Mouse (Mus musculus): Measurements from ENCODE around the gene Npr3. TPM values are rescaled to one million over a fixed set of nuclear protein-coding genes. Genes with fewer than 3 reads are reported as not detected.
A peak's percentile ranks its signal among the peaks of the same experiment; 100 is the strongest.
"Not testable (repeated sequence)": the region's sequence is repeated elsewhere in the genome, so short reads cannot be mapped to it uniquely, and the experiment has no call there.

The Npr3 gene
- polyA plus RNA-seq, 1 experiment from 2014 or later, result 13.7 TPM

DNA sequence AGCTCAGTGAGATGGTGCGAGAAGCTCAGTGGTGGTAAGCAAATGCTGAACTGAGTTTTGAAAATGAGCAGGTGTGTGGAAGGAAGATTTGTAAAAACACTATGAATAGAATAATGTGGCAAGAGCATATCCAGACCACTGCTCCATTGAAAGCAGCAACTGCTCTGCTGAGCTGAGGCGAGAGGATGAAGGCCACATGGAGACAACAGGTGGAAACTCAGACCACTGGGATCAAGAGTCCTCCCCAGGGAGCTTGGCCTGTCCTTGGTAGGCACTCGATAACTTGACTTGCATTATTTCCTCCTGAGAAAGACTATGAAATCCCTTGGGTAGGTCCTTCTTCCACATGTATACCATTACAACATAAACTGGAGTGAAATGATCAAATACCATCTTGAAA is 47.3 kb downstream of the Npr3 start:
- H3K27ac ChIP-seq (replicated peaks in 1 of 2; ENCODE audit: control insufficient read depth in 1 of 2, insufficient read depth in 1 of 2, low read depth in 2 of 2, low read length in 2 of 2), result no peak overlapping the region
- no peak for ATAC-seq (ENCODE audit: insufficient number of reproducible peaks, insufficient read depth, low FRiP score, low read depth)
- no peak overlapping the region for H3K4me3 ChIP-seq (ENCODE audit: control insufficient read depth in 1 of 2, insufficient read depth in 1 of 2, low read depth in 1 of 2, low read length in 2 of 2)
- H3K27me3 ChIP-seq (ENCODE audit: control insufficient read depth, insufficient read depth, low read length), result no peaks in the 10 kb centered on the region
- no peak overlapping the region for H3K9ac ChIP-seq (ENCODE audit: low read length)
- H3K9me3 ChIP-seq (ENCODE audit: control insufficient read depth, low read length), result no peaks in the 10 kb centered on the region
- no peaks in the 10 kb centered on the region; the same call in 1 of the 2 replicates for H3K36me3 ChIP-seq (ENCODE audit: control insufficient read depth, insufficient read depth, low read length)
- WGBS, result 87% methylated on average over 3 of the region's 3 CpGs
- no peaks in the 10 kb centered on the region for H3K4me1 ChIP-seq (ENCODE audit: control insufficient read depth in 2 of 2, insufficient read depth in 2 of 2, low read length in 2 of 2)
- no peak overlapping the region for H3K4me2 ChIP-seq (ENCODE audit: low read length)

DNA sequence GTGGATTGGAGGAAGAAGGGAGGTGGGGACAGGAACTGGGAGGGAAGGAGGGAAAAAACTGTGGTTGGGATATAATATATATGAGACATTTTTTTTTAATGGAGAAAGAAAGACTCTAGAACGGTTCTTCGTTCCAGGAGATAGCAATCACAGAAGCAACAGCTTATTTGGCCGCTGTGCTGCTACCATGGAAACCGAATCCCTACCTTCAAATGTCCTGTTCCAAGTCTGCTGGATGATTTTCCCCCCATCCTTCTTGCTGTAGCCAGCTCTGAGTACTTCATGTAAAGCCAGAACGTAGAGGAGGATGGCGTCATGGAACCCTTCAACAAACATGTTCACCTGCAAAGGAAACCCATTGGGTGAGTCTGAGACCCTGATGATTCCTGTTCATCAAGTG is 48.7 kb downstream of the Npr3 start:
- ATAC-seq (ENCODE audit: insufficient number of reproducible peaks, insufficient read depth, low FRiP score, low read depth), result no peak
- Histone ChIP-seq H3K27ac (replicated peaks in 1 of 2; ENCODE audit: control insufficient read depth in 1 of 2, insufficient read depth in 1 of 2, low read depth in 2 of 2, low read length in 2 of 2) (no peak overlapping the region), H3K4me3 (ENCODE audit: control insufficient read depth in 1 of 2, insufficient read depth in 1 of 2, low read depth in 1 of 2, low read length in 2 of 2) (no peak overlapping the region), H3K9ac (ENCODE audit: low read length) (no peak overlapping the region), H3K36me3 (ENCODE audit: control insufficient read depth, insufficient read depth, low read length) (peaks cover under 1% of the 10 kb centered on the region; the same call in 1 of the 2 replicates), H3K9me3 (ENCODE audit: control insufficient read depth, low read length) (no peaks in the 10 kb centered on the region), H3K27me3 (ENCODE audit: control insufficient read depth, insufficient read depth, low read length) (no peaks in the 10 kb centered on the region), H3K4me1 (ENCODE audit: control insufficient read depth in 2 of 2, insufficient read depth in 2 of 2, low read length in 2 of 2) (no peaks in the 10 kb centered on the region), H3K4me2 (ENCODE audit: low read length) (no peak overlapping the region)
- WGBS, result 91% methylated on average over 6 of the region's 6 CpGs

DNA sequence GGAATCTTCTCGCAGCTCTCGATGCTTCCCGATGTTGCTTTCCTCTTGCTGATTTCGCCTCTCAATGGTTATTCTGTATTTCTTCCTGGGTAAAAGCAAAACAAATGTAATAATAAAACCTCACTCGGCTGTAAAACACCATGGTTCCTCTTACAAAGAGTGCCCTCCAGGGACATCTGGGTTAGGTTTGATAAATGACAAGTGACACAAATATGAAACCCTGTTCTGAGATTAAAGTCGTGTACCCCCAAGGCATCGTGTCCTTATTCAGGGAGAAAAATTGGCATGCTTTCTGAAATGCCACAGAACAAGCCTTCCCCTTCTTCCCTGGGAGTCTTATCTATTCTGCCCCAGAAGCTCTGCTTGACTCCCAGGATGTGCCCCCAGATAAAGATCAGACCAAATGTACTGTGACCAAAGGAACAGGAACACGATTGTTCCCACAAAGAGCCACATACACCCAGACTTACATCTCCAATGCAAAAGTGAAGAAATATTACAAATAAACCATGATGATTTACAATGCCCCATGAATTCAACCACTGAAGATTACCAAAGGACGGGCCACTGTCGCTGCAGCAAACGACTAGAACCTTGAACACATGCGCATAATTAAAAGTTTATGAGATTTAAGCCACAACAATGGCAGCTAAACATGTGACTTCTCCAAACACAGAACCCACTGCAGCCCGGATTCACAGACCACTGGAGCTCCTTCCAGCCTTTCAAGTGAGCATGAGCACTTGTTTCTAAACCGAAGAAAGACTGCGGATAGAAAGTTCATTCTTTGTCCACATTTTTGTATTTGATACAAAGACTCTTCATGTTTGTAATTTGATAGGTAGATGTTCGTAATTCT is 61.7 kb downstream of the Npr3 start:
- no peak overlapping the region for H3K4me3 ChIP-seq (ENCODE audit: control insufficient read depth in 1 of 2, insufficient read depth in 1 of 2, low read depth in 1 of 2, low read length in 2 of 2)
- 75% methylated on average over 16 of the region's 16 CpGs for WGBS
- no peak overlapping the region for H3K4me2 ChIP-seq (ENCODE audit: low read length)
- H3K27ac ChIP-seq (replicated peaks in 1 of 2; ENCODE audit: control insufficient read depth in 1 of 2, insufficient read depth in 1 of 2, low read depth in 2 of 2, low read length in 2 of 2), result no peak overlapping the region
- H3K4me1 ChIP-seq (ENCODE audit: control insufficient read depth in 2 of 2, insufficient read depth in 2 of 2, low read length in 2 of 2), result no peaks in the 10 kb centered on the region
- H3K9me3 ChIP-seq (ENCODE audit: control insufficient read depth, low read length), result no peaks in the 10 kb centered on the region
- no peaks in the 10 kb centered on the region for H3K27me3 ChIP-seq (ENCODE audit: control insufficient read depth, insufficient read depth, low read length)
- 0 out of 2 replicates have a peak, but pooled peaks cover 6% of the 10 kb centered on the region for H3K36me3 ChIP-seq (ENCODE audit: control insufficient read depth, insufficient read depth, low read length)
- no peak overlapping the region for H3K9ac ChIP-seq (ENCODE audit: low read length)
- no peak for ATAC-seq (ENCODE audit: insufficient number of reproducible peaks, insufficient read depth, low FRiP score, low read depth)

DNA sequence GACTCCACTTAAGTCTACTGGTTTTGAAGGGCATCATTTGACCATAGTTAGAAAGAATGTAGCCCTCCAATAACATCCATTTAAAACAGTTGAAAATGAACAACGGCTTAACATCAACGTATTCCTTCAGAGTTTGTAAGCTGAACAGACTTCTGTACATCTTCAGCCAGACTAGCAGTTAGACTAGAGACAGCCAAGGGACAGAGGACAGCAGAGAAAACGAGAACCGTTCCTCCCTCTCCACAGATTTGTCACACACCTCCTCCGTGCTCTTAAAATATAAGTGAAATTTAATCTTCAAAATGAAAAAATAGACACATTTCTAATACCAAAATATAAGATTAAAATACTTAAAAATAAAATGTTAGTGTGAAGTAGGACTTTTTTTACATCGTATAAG is 63.0 kb downstream of the Npr3 start:
- 0 out of 2 replicates have a peak, but pooled peaks cover 5% of the 10 kb centered on the region for H3K36me3 ChIP-seq (ENCODE audit: control insufficient read depth, insufficient read depth, low read length)
- no peak overlapping the region for H3K27ac ChIP-seq (replicated peaks in 1 of 2; ENCODE audit: control insufficient read depth in 1 of 2, insufficient read depth in 1 of 2, low read depth in 2 of 2, low read length in 2 of 2)
- ATAC-seq (ENCODE audit: insufficient number of reproducible peaks, insufficient read depth, low FRiP score, low read depth), result no peak
- H3K4me2 ChIP-seq (ENCODE audit: low read length), result no peak overlapping the region
- H3K9me3 ChIP-seq (ENCODE audit: control insufficient read depth, low read length), result no peaks in the 10 kb centered on the region
- 80% methylated on average over 6 of the region's 6 CpGs for WGBS
- H3K4me3 ChIP-seq (ENCODE audit: control insufficient read depth in 1 of 2, insufficient read depth in 1 of 2, low read depth in 1 of 2, low read length in 2 of 2), result no peak overlapping the region
- H3K4me1 ChIP-seq (ENCODE audit: control insufficient read depth in 2 of 2, insufficient read depth in 2 of 2, low read length in 2 of 2), result no peaks in the 10 kb centered on the region
- H3K9ac ChIP-seq (ENCODE audit: low read length), result no peak overlapping the region
- no peaks in the 10 kb centered on the region for H3K27me3 ChIP-seq (ENCODE audit: control insufficient read depth, insufficient read depth, low read length)

DNA sequence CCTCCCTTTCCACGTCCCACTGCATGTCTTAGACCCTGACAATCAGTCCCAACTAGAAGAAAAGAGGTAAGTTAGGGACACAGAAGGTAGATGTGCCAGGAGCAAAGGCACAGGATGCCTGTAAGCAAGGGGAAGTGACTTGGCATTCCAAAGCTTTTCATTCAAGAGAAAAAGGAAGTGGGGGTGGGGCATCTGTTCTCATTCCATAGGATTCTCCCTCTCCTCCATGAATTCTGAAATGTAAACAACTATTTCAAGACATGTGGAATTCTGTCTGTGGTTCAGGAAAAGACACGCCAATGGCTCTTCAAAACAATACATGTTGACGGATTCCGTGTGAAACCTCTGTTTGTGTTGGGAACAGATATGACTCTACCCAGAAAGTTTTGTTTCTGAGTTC is 65.3 kb downstream of the Npr3 start:
- H3K9me3 ChIP-seq (ENCODE audit: control insufficient read depth, low read length), result no peaks in the 10 kb centered on the region
- 62% methylated on average over 4 of the region's 4 CpGs for WGBS
- no peak overlapping the region for H3K9ac ChIP-seq (ENCODE audit: low read length)
- ATAC-seq (ENCODE audit: insufficient number of reproducible peaks, insufficient read depth, low FRiP score, low read depth), result no peak
- no peaks in the 10 kb centered on the region for H3K27me3 ChIP-seq (ENCODE audit: control insufficient read depth, insufficient read depth, low read length)
- H3K4me3 ChIP-seq (ENCODE audit: control insufficient read depth in 1 of 2, insufficient read depth in 1 of 2, low read depth in 1 of 2, low read length in 2 of 2), result no peak overlapping the region
- H3K4me2 ChIP-seq (ENCODE audit: low read length), result no peak overlapping the region
- H3K36me3 ChIP-seq (ENCODE audit: control insufficient read depth, insufficient read depth, low read length), result 0 out of 2 replicates have a peak, but pooled peaks cover 2% of the 10 kb centered on the region
- H3K4me1 ChIP-seq (ENCODE audit: control insufficient read depth in 2 of 2, insufficient read depth in 2 of 2, low read length in 2 of 2), result no peaks in the 10 kb centered on the region
- H3K27ac ChIP-seq (replicated peaks in 1 of 2; ENCODE audit: control insufficient read depth in 1 of 2, insufficient read depth in 1 of 2, low read depth in 2 of 2, low read length in 2 of 2), result no peak overlapping the region

DNA sequence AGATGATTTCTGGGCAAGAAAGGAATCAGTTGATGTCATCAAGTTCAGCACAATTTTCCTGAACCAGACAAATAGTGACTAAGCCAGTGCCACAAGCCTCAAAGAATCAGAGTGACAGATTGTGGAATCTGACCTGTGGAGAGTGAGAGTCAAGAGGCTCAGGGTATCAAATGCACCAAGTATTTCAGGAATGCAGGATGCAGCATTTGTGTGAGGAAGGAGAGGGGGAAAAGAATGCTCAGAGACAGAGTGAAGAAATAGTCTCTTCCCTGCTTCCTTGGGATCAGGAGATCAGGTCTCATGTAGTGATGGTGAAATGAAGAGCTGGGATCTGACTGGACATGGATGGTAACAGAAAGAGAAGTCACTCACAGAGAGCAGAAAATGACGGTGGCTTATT is 71.2 kb downstream of the Npr3 start:
- H3K36me3 ChIP-seq (ENCODE audit: control insufficient read depth, insufficient read depth, low read length), result no peaks in the 10 kb centered on the region
- WGBS, result 36% methylated on average over 1 of the region's 1 CpGs
- no peaks in the 10 kb centered on the region for H3K27me3 ChIP-seq (ENCODE audit: control insufficient read depth, insufficient read depth, low read length)
- no peak overlapping the region for H3K4me3 ChIP-seq (ENCODE audit: control insufficient read depth in 1 of 2, insufficient read depth in 1 of 2, low read depth in 1 of 2, low read length in 2 of 2)
- H3K27ac ChIP-seq (replicated peaks in 1 of 2; ENCODE audit: control insufficient read depth in 1 of 2, insufficient read depth in 1 of 2, low read depth in 2 of 2, low read length in 2 of 2), result 0 out of 4 replicates have a peak overlapping the region, but pooled peaks have one; percentile 13 to 14
- H3K4me2 ChIP-seq (ENCODE audit: low read length), result no peak overlapping the region
- H3K9me3 ChIP-seq (ENCODE audit: control insufficient read depth, low read length), result no peaks in the 10 kb centered on the region
- ATAC-seq (ENCODE audit: insufficient number of reproducible peaks, insufficient read depth, low FRiP score, low read depth), result no peak
- H3K9ac ChIP-seq (ENCODE audit: low read length), result no peak overlapping the region
- peaks cover 2 to 3% of the 10 kb centered on the region in 2 experiments; a peak in 3 of 4 replicates for H3K4me1 ChIP-seq (ENCODE audit: control insufficient read depth in 2 of 2, insufficient read depth in 2 of 2, low read length in 2 of 2)

DNA sequence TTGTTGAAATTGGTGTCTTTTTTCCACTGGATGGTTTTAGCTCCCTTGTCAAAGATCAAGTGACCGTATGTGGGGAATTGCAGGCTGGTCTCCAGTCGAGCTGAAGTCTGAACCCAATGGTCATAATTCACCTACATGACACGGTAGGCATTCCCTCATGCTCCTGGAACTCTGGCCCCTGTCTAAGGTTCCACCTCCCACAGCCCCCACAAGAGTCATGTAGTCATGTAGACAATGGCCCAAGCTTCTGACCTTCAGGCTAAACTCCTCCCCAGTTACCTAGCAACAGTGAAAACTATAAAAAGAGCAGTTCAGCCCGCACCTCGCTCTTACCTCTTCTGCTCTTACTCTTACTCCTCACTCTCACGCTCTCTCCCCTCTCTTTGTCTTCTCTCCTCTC is 84.7 kb downstream of the Npr3 start:
- not testable (repeated sequence) for H3K4me3 ChIP-seq (ENCODE audit: control insufficient read depth in 1 of 2, insufficient read depth in 1 of 2, low read depth in 1 of 2, low read length in 2 of 2); H3K27me3 ChIP-seq (ENCODE audit: control insufficient read depth, insufficient read depth, low read length); H3K4me1 ChIP-seq (ENCODE audit: control insufficient read depth in 2 of 2, insufficient read depth in 2 of 2, low read length in 2 of 2); H3K9ac ChIP-seq (ENCODE audit: low read length); H3K9me3 ChIP-seq (ENCODE audit: control insufficient read depth, low read length); H3K27ac ChIP-seq (replicated peaks in 1 of 2; ENCODE audit: control insufficient read depth in 1 of 2, insufficient read depth in 1 of 2, low read depth in 2 of 2, low read length in 2 of 2); ATAC-seq (ENCODE audit: insufficient number of reproducible peaks, insufficient read depth, low FRiP score, low read depth); H3K36me3 ChIP-seq (ENCODE audit: control insufficient read depth, insufficient read depth, low read length); H3K4me2 ChIP-seq (ENCODE audit: low read length)
- WGBS, result 71% methylated on average over 6 of the region's 6 CpGs

DNA sequence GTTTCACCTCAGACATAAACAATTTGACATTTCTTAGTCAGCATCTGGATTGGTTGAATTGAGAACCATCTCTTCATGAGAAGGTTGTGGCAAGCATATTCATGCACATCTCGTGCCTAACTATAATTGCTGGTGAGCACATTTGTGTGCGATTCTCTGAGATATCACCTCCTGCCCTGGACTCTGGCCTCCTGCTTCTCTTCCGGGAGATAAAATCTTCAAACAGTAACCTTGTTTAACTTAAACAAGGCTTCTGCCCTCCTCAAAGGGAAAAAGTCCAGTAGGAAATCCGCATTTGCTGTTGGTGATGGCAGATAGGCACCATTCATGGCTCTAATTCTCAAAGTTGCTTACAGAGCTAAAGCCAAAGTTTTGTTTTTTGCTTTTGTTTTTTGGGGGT is 91.5 kb downstream of the Npr3 start:
- Histone ChIP-seq H3K4me3 (ENCODE audit: control insufficient read depth in 1 of 2, insufficient read depth in 1 of 2, low read depth in 1 of 2, low read length in 2 of 2) (no peak overlapping the region), H3K9ac (ENCODE audit: low read length) (no peak overlapping the region), H3K9me3 (ENCODE audit: control insufficient read depth, low read length) (no peaks in the 10 kb centered on the region), H3K4me2 (ENCODE audit: low read length) (no peak overlapping the region), H3K36me3 (ENCODE audit: control insufficient read depth, insufficient read depth, low read length) (no peaks in the 10 kb centered on the region), H3K27me3 (ENCODE audit: control insufficient read depth, insufficient read depth, low read length) (no peaks in the 10 kb centered on the region), H3K27ac (replicated peaks in 1 of 2; ENCODE audit: control insufficient read depth in 1 of 2, insufficient read depth in 1 of 2, low read depth in 2 of 2, low read length in 2 of 2) (no peak overlapping the region), H3K4me1 (ENCODE audit: control insufficient read depth in 2 of 2, insufficient read depth in 2 of 2, low read length in 2 of 2) (no peaks in the 10 kb centered on the region)
- 43% methylated on average over 4 of the region's 4 CpGs for WGBS
- no peak for ATAC-seq (ENCODE audit: insufficient number of reproducible peaks, insufficient read depth, low FRiP score, low read depth)
